Mouse (Mus musculus) layer of hippocampus, adult 9-10 months (tissue): ENCODE results near the gene Pfpl.

Experiments used
- DNase-seq: peaks from one replicate; pipeline ENCODE4 v3.0.0; 2022; ENCODE audit warnings: low spot score

Pfpl gene

GRCm38 (mm10) chr19:12464674-12465073 lies 37.0 kb downstream of the Pfpl start:
- DNase-seq: no peak

GRCm38 (mm10) chr19:12465530-12466144 lies 37.9 kb downstream of the Pfpl start:
- no peak for DNase-seq

DNA sequence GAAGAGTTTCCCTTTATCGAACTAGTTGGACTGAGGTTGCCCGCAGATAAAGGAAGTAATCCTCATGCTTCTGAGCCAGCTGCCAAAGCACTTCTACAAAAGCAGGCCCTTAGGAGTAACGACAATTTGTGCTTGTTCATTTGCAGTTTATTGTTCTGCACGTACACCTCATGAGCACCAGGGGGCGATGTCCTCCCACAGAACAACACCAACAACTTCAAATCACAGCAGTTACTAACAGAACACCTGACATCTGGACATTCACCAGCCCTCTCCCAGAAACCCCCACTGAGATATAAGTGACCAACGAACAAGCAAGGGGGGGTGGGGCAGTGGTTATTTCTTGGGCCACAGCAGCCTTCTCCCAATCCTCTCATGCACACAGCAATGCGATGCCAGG lies 38.5 kb downstream of the Pfpl start:
- DNase-seq: peak; percentile 69

- no peak for DNase-seq
Observed at GRCm38 (mm10) chr19:12467436-12467835, 39.7 kb downstream of the Pfpl start.

DNA sequence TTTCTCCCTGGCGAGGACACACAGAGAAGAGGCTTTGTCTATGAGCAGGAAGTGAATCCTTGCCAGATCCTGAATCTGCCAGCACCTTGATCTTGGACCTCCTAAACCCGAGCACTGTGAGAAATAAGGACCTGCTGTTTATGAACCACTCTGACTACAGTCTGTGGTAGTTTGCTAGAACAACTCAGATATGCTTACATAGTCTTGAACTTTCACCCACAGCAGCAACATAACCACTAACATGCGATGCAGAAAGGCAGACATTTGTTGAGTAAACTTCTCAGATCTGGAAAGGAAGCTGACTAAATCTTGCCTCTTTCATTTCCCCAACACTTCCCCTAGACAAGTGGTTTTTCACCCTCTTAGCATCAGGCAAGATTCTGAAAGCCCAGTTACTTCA lies 44.2 kb downstream of the Pfpl start:
- DNase-seq: no peak

GRCm38 (mm10) chr19:12472381-12472976 lies 44.8 kb downstream of the Pfpl start:
- DNase-seq: no peak

GRCm38 (mm10) chr19:12473201-12473641 lies 45.5 kb downstream of the Pfpl start:
- no peak for DNase-seq

DNA sequence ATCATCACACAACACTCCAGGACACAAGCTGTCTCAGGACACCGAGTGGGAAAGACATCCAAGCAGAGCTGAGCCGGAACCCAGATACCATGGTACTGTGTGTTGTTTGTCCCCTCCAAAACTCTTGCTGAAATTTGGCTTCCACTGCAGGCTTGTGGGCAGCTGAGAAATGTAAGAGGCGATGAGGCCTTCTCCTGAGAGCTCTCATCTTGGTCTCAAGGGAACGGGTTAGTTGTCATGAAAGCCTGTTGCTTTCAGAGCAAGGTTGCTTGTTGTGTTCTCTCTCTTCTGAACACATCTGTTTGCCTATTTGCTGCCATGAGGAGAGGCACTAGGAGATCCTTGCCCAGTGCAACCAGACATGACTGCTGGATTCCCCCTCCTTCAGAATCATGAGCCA lies 46.2 kb downstream of the Pfpl start:
- DNase-seq: no peak

DNA sequence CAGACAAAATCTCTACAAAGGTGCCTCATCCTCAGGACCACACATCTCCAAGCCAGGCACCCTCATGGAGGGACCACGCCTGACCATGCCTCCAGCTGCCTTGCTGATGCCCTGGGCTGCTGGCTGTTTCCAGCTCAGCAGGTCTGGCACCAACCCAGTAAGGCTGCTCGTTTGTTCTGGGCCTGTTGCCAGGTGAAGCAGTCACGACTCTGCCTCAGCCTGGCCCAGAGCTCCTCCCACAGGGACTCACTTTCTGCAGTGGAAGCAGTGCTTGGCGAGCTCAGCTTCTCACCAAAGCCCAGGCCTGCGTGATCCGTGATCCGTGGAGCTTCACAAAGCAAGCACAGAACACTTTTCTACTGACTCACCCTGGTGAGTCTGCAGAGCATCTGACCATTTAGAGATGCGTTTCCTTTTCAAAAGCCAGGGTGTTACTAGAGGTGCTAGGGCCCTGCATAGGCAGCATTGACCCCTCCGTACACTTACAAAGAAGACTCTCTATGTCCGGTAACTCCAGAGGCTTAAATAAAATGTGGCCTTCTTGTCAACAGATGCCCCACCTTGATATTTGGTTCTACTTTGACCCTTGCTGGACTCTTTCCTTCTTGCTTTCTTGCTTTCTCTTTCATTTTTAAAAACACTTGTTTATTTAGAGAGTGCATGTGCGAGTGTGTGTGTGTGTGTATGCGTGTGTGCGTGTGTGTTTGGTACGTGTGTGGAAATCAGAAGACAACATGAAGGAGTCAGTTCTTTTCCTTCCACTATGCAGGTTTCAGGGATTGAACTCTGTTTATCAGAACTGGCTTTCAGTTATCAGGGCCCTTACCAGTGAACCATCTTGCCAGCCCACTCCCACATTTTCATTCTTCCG lies 47.9 kb downstream of the Pfpl start:
- DNase-seq: peak; percentile 71

DNA sequence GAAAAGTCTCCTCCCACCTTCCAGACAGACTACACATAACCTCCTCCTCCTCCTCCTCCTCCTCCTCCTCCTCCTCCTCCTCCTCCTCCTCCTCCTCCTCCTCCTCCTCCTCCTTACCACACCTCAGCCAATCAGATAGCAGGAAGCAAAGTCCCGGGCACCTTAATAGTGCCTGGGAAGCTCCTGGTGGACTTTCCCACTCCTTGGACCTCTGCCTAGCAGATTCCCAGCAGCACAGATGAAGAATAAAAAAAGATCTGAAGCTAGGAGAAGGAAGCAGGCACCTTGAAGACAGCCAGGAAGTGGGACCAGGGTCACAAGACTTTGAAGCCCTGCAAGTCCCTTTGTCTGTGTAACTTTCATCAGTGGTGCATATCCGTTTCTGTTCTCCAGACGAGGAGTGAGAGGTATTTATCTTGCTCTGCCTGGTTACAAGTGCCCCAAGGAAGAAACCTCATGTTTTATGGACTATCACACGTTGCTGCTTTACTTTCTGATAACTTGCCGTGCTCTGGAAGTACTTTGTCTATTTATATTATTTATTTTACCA lies 49.1 kb downstream of the Pfpl start:
- DNase-seq: no peak

DNA sequence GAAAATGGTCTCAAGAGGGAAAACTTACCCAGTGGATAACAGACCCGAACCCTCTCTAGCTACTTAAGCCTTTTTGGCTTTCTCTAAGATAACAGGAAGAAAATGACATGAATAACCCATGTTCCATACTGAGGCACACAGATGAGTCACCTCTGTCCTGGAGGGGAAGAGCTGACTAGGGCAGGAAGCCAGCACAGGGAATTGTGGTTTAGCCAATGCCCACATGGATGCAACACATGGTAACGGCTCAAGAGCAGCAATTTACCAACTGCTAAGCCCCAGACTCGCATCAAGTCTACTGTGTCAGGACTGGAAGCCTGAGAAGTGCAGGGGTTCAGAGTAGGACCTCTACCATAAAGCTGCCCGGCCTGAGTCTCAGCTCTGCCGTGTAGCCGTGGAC lies 50.7 kb downstream of the Pfpl start:
- no peak for DNase-seq
